Comparison of ENCODE assay signal across 26 mouse cellular contexts in the genomic region with DNA sequence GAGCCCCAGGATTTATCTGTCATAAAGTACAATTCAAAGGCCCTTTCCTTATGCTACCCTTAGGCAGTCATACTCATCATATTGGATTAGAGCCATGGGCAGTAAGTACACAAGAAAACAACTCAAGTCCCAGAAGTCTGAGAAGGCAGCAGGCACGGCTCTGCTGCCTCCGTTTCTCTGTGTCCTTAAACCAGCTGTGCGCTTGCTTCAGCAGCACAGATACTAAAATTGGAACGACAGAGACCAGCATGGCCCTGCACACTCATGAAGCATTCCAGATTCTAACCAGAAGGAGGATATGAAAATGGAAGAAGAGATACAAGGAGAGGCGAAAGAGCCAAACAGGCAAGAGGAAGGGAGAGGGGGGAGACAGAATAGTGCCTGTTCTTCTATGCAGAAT.
DNase-seq lines count a peak whose midpoint lies in the region; ATAC-seq lines count a peak whose summit lies in the region.
"Had no signal": no experiment of that assay in that cellular context is flagged by ENCODE, and none has a peak within 500 bp of the region (broad histone marks: within the 10 kb centered on the region; RNA-seq: fewer than 3 reads in every experiment).

No protein-coding gene starts in this region.

- H3K27ac ChIP-seq in forebrain, embryonic 15.5 days (replicated peaks) = 0 out of 2 replicates have a peak overlapping the region, but pooled peaks have one; percentile 15
- no peak overlapping the region for H3K27ac ChIP-seq in forebrain, embryonic 11.5 days (ENCODE audit: low read depth, low read length)
- no peak overlapping the region for H3K27ac ChIP-seq in heart, embryonic 12.5 days (ENCODE audit: poor library complexity, severe bottlenecking)
- H3K27ac ChIP-seq: embryonic facial prominence, embryonic 12.5 days; heart, embryonic 15.5 days; kidney, embryonic 15.5 days; limb, embryonic 12.5 days; liver, embryonic 12.5 days; neural tube, embryonic 13.5 days had no signal

- intact Hi-C loops in heart, postnatal 36 days (cut with DNase I) = no loop called here
- intact Hi-C loops in left cerebral cortex, postnatal 25 days (cut with DNase I) = no loop called here

- H3K4me1 ChIP-seq in forebrain, embryonic 15.5 days = peaks cover 8% of the 10 kb centered on the region; the same call in 1 of the 2 replicates
- no peaks in the 10 kb centered on the region for H3K4me1 ChIP-seq in forebrain, embryonic 11.5 days (replicated peaks; ENCODE audit: control insufficient read depth, insufficient read depth, low read length)
- H3K4me1 ChIP-seq in heart, embryonic 12.5 days (replicated peaks) = peaks cover 13% of the 10 kb centered on the region; the same call in 1 of the 2 replicates
- H3K4me1 ChIP-seq: heart, embryonic 15.5 days had no signal

- H3K36me3 ChIP-seq in forebrain, embryonic 15.5 days = no peaks in the 10 kb centered on the region
- H3K36me3 ChIP-seq in forebrain, embryonic 11.5 days (ENCODE audit: control insufficient read depth, insufficient read depth, low read length) = no peaks in the 10 kb centered on the region
- H3K36me3 ChIP-seq in heart, embryonic 12.5 days = no peaks in the 10 kb centered on the region
- H3K36me3 ChIP-seq: embryonic facial prominence, embryonic 12.5 days; heart, embryonic 15.5 days; kidney, embryonic 15.5 days; limb, embryonic 12.5 days; liver, embryonic 12.5 days; neural tube, embryonic 13.5 days had no signal

- no peaks in the 10 kb centered on the region for H3K9me3 ChIP-seq in forebrain, embryonic 15.5 days
- no peaks in the 10 kb centered on the region for H3K9me3 ChIP-seq in forebrain, embryonic 11.5 days (ENCODE audit: control insufficient read depth, low read length)
- no peaks in the 10 kb centered on the region for H3K9me3 ChIP-seq in heart, embryonic 12.5 days (replicated peaks)
- H3K9me3 ChIP-seq: embryonic facial prominence, embryonic 12.5 days; heart, embryonic 15.5 days; kidney, embryonic 15.5 days; limb, embryonic 12.5 days; liver, embryonic 12.5 days; neural tube, embryonic 13.5 days had no signal

- H3K27me3 ChIP-seq in forebrain, embryonic 15.5 days = no peaks in the 10 kb centered on the region
- H3K27me3 ChIP-seq in forebrain, embryonic 11.5 days (ENCODE audit: control insufficient read depth, insufficient read depth, low read length) = no peaks in the 10 kb centered on the region
- H3K27me3 ChIP-seq in heart, embryonic 12.5 days (replicated peaks) = no peaks in the 10 kb centered on the region
- H3K27me3 ChIP-seq: embryonic facial prominence, embryonic 12.5 days; heart, embryonic 15.5 days; kidney, embryonic 15.5 days; limb, embryonic 12.5 days; liver, embryonic 12.5 days; neural tube, embryonic 13.5 days; Patski had no signal

- DNase-seq in forebrain, embryonic 11.5 days (ENCODE audit: low spot score) = no peak
- no peak for DNase-seq in heart, postnatal 36 days
- peak; percentile 43 to 60 for DNase-seq in left cerebral cortex, postnatal 25 days (ENCODE audit: low spot score in 2 of 2)
- no peak for DNase-seq in left cerebral cortex, adult 11 months (ENCODE audit: low spot score)
- DNase-seq in brain, adult 2 months (ENCODE audit: low read depth, low spot score) = peak; percentile 77
- DNase-seq: adrenal gland, adult 8-10 months; cerebellum, adult 9-11 months; gastrocnemius, postnatal 14 days; kidney, postnatal 4 days; lung, embryonic 14.5 days; lung, postnatal 36 days; spleen, adult 18-20 months; thymus, adult 18-20 months had no signal

- H3K9ac ChIP-seq in forebrain, embryonic 15.5 days (replicated peaks) = no peak overlapping the region
- no peak overlapping the region for H3K9ac ChIP-seq in forebrain, embryonic 11.5 days (ENCODE audit: low read length)
- H3K9ac ChIP-seq in heart, embryonic 12.5 days = no peak overlapping the region
- H3K9ac ChIP-seq: embryonic facial prominence, embryonic 12.5 days; heart, embryonic 15.5 days; kidney, embryonic 15.5 days; limb, embryonic 12.5 days; liver, embryonic 12.5 days; lung, embryonic 14.5 days; neural tube, embryonic 13.5 days had no signal

- WGBS in forebrain, embryonic 15.5 days = 60% methylated on average over 5 of the region's 5 CpGs
- WGBS in forebrain, embryonic 11.5 days = 84% methylated on average over 5 of the region's 5 CpGs
- 32% methylated on average over 5 of the region's 5 CpGs for WGBS in heart, embryonic 12.5 days

- H3K4me2 ChIP-seq in forebrain, embryonic 15.5 days (replicated peaks) = no peak overlapping the region
- no peak overlapping the region for H3K4me2 ChIP-seq in forebrain, embryonic 11.5 days (ENCODE audit: low read depth, low read length, severe bottlenecking)
- H3K4me2 ChIP-seq in heart, embryonic 12.5 days = peak overlapping the region; percentile 33
- H3K4me2 ChIP-seq: embryonic facial prominence, embryonic 12.5 days; heart, embryonic 15.5 days; kidney, embryonic 15.5 days; limb, embryonic 12.5 days; liver, embryonic 12.5 days; lung, embryonic 14.5 days; neural tube, embryonic 13.5 days had no signal

- no peak for ATAC-seq in forebrain, embryonic 15.5 days (replicated peaks)
- no peak for ATAC-seq in forebrain, embryonic 11.5 days (replicated peaks; ENCODE audit: low FRiP score)
- ATAC-seq in heart, embryonic 12.5 days (ENCODE audit: insufficient number of reproducible peaks, low FRiP score) = no peak
- no peak for ATAC-seq in erythroid progenitor cell, adult 5-6 weeks (replicated peaks; ENCODE audit: low FRiP score, poor library complexity, severe bottlenecking)
- ATAC-seq: hindbrain, embryonic 16.5 days; intestine, embryonic 16.5 days; liver, embryonic 12.5 days; Patski had no signal

- H3K4me3 ChIP-seq in forebrain, embryonic 15.5 days = no peak overlapping the region
- H3K4me3 ChIP-seq in forebrain, embryonic 11.5 days (ENCODE audit: low read depth, low read length) = no peak overlapping the region
- no peak overlapping the region for H3K4me3 ChIP-seq in heart, embryonic 12.5 days
- H3K4me3 ChIP-seq: embryonic facial prominence, embryonic 12.5 days; erythroblast, embryonic 14.5 days; heart, embryonic 15.5 days; kidney, embryonic 15.5 days; limb, embryonic 12.5 days; liver, embryonic 12.5 days; neural tube, embryonic 13.5 days had no signal

Comparison
In these comparisons a context has a peak if more than half of its experiments do, and no peak if none do; other contexts are left out.
1. DNase-seq: peak in left cerebral cortex, postnatal 25 days (2 of 2) and brain, adult 2 months (single experiment); none in forebrain, embryonic 11.5 days (single experiment), heart, postnatal 36 days (0 of 2) and left cerebral cortex, adult 11 months (single experiment).